Mouse (Mus musculus) thymus, adult 2 months (tissue): ENCODE data around the gene Dmgdh. TPM values are rescaled to one million over a fixed set of nuclear protein-coding genes. Genes with fewer than 3 reads are reported as not detected.

Source experiments
- DNase-seq: peaks from one replicate; pipeline ENCODE4 v3.0.0; 2021
- H3K27ac ChIP-seq: fragments of 200-500 bp; 2 replicates; pipeline ENCODE4 v1.5.1; 2012; ENCODE audit warnings: low read length, control low read depth; ENCODE audit not compliant: control insufficient read depth, insufficient read depth
- H3K27me3 ChIP-seq: fragments of 200-500 bp; 2 replicates; pipeline ENCODE4 v1.6.1; 2012; ENCODE audit warnings: mild to moderate bottlenecking, low read length, moderate library complexity, mixed read lengths; ENCODE audit not compliant: control insufficient read depth, insufficient read depth
- H3K36me3 ChIP-seq: fragments of 200-500 bp; 2 replicates; pipeline ENCODE4 v1.6.1; 2012; ENCODE audit warnings: mild to moderate bottlenecking, low read length, moderate library complexity; ENCODE audit not compliant: control insufficient read depth, insufficient read depth
- H3K4me1 ChIP-seq: fragments of 200-500 bp; replicated peaks from 2 replicates; pipeline ENCODE4 v1.6.1; 2012; ENCODE audit warnings: low read length; ENCODE audit not compliant: control insufficient read depth, insufficient read depth
- H3K4me3 ChIP-seq: fragments of 200-500 bp; 2 replicates; pipeline ENCODE4 v1.5.1; 2012; ENCODE audit warnings: mild to moderate bottlenecking, low read length, control low read depth, moderate library complexity; ENCODE audit not compliant: control insufficient read depth, insufficient read depth
- CTCF ChIP-seq: fragments of 200-500 bp; IDR thresholded peaks from 2 replicates; pipeline ENCODE4 v1.5.1; 2012; ENCODE audit warnings: mild to moderate bottlenecking, control low read depth, low read length, moderate library complexity, borderline replicate concordance; ENCODE audit not compliant: control insufficient read depth, poor library complexity, insufficient read depth; ENCODE audit errors: extremely low read depth
- POLR2A ChIP-seq: fragments of 200-500 bp; IDR thresholded peaks from 2 replicates; pipeline ENCODE4 v1.6.1; 2012; ENCODE audit warnings: mild to moderate bottlenecking, low read length, control low read depth, moderate library complexity; ENCODE audit not compliant: control insufficient read depth, poor library complexity, insufficient read depth; ENCODE audit errors: extremely low read depth
- WGBS: fragments of 180-500 bp; shearing (Covaris S2); methylation state at CpG from one replicate; pipeline ENCODE4 v1.1.7; 2018; 5-methylcytosine and 5-hydroxymethylcytosine counted together
- polyA plus RNA-seq: library from polyadenylated mRNA; depleted of rRNA; stranded (reverse); fragments of >200 nt; gene quantifications from 2 replicates; pipeline ENCODE4 v1.2.3, GENCODE M21; 2012

Dmgdh gene
- polyA plus RNA-seq, 1 experiment: 0.04 TPM

DNA sequence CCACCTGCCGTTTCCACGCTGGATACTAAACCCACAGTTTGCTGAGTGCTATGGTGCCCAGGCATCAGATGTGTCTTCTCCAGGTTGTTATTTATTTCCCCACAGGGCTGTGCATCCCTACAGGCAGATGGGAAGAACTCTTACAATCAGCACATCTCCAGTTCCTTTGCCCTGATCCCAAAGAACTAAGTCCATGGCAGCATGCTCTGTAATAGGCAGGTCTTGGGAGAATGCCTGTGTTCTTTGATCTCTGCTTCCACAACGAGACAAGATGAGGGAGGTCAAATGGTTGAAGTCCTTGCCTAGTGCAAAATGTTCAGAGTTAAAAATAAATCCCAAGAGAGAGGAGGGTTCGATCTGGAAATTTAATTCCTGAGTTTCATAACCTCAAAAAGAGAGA is 34.6 kb upstream of the Dmgdh start:
- 78% methylated on average over 4 of the region's 4 CpGs for whole genome bisulfite sequencing
- no peaks in the 10 kb centered on the region for H3K36me3 ChIP-seq
- no peak overlapping the region for H3K27ac ChIP-seq
- no peaks in the 10 kb centered on the region for H3K4me1 ChIP-seq
- no peak for DNase-seq
- no peak for TF ChIP-seq POLR2A
- TF ChIP-seq CTCF: no peak
- H3K4me3 ChIP-seq: no peak overlapping the region
- H3K27me3 ChIP-seq: no peaks in the 10 kb centered on the region

DNA sequence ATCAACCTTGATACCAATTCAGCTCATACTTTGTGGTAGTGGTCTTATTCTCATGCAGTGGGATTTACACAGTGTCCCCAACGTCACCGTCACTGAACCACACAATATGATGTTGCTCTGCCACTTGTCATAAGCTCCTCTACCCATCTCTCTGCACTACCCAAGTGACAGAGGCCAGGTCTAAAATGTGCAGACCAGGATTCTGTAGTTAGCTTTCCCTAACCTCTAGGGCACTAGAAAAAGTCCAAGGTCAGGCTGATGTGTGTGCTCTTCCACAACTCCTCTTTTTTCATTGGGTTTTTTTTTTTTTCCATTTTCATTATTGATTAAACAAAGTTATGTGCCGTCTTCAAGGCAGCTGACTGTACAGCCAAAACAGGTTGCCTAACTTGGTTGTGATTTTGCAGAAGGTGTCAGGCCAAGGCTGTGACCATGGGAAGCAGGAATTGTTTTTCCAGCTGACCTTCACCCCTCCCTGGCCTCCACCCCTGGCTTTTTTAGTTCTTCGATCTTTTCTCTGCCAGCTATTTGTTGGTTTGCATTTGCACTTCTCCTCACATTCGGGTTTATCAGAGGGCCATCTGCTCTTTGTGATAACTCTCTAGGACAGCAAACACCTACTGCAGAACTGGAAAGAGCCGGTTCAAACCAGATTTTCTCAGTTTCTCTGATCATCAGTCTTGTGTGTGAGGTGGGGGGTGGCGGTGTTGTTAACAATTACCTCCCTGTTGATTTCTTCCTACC is 25.7 kb upstream of the Dmgdh start:
- Histone ChIP-seq H3K4me1 (no peaks in the 10 kb centered on the region), H3K4me3 (no peak overlapping the region), H3K36me3 (no peaks in the 10 kb centered on the region), H3K27me3 (no peaks in the 10 kb centered on the region), H3K27ac (no peak overlapping the region)
- TF ChIP-seq POLR2A (no peak), CTCF (no peak)
- WGBS: 93% methylated on average over 7 of the region's 7 CpGs
- no peak for DNase-seq

DNA sequence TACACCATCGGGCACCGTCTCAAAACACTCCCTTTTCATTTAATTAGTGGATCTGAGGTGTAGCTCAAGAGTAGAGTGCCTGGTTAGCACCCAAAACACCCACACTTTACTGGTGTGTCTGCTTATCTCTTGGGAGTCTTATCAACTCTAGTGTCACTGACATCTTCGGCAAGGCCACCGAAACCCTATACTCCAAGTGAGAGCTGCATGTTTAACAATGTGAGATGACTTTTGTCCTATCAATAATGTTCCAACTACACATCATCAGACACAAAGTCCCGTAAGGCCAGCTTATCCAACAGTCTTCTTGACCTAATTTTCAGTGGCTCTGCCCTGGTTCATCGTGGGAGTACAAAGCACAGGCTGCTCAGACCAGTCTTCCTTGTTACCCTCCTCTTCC is 20.9 kb upstream of the Dmgdh start:
- DNase-seq: no peak
- WGBS: 93% methylated on average over 6 of the region's 6 CpGs
- H3K27ac ChIP-seq: no peak overlapping the region

DNA sequence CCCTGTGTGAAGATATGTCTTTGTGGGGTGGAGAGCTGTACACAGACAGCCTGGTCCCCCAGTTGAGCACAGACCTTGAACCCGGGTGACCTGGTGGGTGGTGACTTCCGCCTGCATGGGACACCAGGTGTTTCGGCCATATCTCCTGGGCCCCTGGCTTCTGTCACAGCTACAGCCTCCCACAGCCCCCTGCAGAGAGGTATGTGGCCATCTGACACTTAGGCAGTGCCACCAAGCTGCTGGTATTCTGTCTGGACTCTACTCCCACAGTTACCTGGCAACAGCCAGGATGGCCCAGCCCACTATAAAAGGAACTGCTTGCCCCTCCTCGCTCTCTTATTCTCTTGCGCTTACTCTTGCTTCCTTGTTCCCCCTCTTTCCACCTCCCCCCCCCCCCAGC is 16.3 kb upstream of the Dmgdh start:
- TF ChIP-seq POLR2A (no peak), CTCF (no peak)
- H3K4me1 ChIP-seq: no peaks in the 10 kb centered on the region
- H3K4me3 ChIP-seq: no peak overlapping the region
- H3K36me3 ChIP-seq: no peaks in the 10 kb centered on the region
- 84% methylated on average over 5 of the region's 5 CpGs for WGBS
- no peak overlapping the region for H3K27ac ChIP-seq
- DNase-seq: no peak
- no peaks in the 10 kb centered on the region for H3K27me3 ChIP-seq

More for the DNA sequence above, 20.9 kb upstream of the Dmgdh start:
- Histone ChIP-seq H3K4me3 (no peak overlapping the region), H3K36me3 (no peaks in the 10 kb centered on the region), H3K4me1 (no peaks in the 10 kb centered on the region), H3K27me3 (no peaks in the 10 kb centered on the region)
- TF ChIP-seq POLR2A (no peak), CTCF (no peak)

DNA sequence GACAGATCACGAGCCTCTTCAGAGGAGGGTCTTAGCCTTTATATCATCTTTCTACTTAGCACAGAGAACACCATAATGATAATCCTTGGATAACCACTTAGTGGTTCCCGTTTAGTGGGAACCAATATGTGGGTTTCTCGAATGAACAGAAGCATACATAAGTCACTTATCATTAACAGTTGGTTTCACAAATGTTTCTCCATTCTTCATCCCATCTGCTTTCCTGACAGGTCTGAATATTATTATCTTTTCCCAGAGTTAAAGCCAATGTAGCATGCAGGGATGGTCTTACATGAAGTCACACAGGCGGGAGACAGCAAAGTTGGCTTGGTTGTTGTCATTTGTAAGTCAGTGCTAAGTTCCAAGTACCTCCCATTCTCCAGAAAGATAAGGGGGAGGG is 6.6 kb upstream of the Dmgdh start:
- WGBS: 95% methylated on average over 4 of the region's 4 CpGs

DNA sequence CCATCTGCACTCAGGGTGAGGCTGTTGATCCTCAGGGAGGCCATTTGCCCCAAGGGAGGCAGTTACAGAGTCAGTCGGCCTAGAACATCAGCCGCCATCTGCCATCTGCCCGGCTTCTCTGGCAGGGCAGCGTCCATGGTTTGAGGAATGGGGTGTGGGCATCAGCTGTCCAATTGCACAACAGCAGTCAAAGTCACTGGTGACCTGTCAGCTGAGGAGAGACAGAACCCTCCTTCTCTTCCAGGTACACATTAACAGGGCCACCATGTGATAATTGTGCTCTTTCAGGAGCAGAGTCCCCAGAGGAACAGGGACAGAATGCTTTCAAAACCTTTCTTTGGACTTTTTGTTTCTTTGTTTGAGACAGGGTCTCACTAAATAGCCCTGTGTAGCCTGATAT is 1.9 kb upstream of the Dmgdh start:
- no peak overlapping the region for H3K27ac ChIP-seq
- DNase-seq: no peak

More for the DNA sequence above, 6.6 kb upstream of the Dmgdh start:
- no peak overlapping the region for H3K4me3 ChIP-seq
- H3K36me3 ChIP-seq: no peaks in the 10 kb centered on the region
- no peak overlapping the region for H3K27ac ChIP-seq
- no peaks in the 10 kb centered on the region for H3K4me1 ChIP-seq
- no peak for DNase-seq
- H3K27me3 ChIP-seq: no peaks in the 10 kb centered on the region
- TF ChIP-seq CTCF: no peak
- no peak for TF ChIP-seq POLR2A

DNA sequence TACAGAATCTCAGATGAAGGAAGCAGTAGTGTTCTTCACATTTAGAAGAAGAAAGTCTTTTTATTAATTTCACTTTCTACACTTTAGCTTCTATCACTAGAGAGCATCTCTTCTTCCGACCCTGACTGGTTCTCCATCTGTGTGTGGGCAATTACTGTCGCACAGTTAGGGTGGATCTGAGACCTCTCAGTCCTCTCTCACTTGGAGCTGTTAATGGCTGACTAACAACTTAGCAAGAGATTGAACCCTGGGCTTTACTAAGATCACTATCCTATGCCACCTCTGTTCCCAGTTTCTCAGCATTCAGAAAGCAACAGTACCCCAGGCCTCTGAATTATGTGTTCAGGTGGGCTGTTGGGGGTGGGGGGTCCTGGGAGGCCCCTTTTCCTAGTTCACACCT is 937 bp upstream of the Dmgdh start:
- Histone ChIP-seq H3K27me3 (no peaks in the 10 kb centered on the region), H3K27ac (no peak overlapping the region), H3K36me3 (no peaks in the 10 kb centered on the region), H3K4me1 (no peaks in the 10 kb centered on the region), H3K4me3 (no peak overlapping the region)
- WGBS: 89% methylated on average over 2 of the region's 2 CpGs
- TF ChIP-seq CTCF: no peak
- no peak for TF ChIP-seq POLR2A
- DNase-seq: no peak

More for the DNA sequence above, 1.9 kb upstream of the Dmgdh start:
- whole genome bisulfite sequencing: 97% methylated on average over 4 of the region's 4 CpGs
- H3K4me1 ChIP-seq: no peaks in the 10 kb centered on the region
- H3K36me3 ChIP-seq: no peaks in the 10 kb centered on the region
- TF ChIP-seq POLR2A (no peak), CTCF (no peak)
- no peaks in the 10 kb centered on the region for H3K27me3 ChIP-seq
- H3K4me3 ChIP-seq: no peak overlapping the region
